Mouse (Mus musculus): Measurements from ENCODE around the gene Samsn1.

GRCm38 (mm10) chr16:75930222-75930553 is 91.9 kb downstream of the Samsn1 start:
- TF ChIP-seq CTCF (IDR thresholded peaks at IDR 0.05; ENCODE audit: borderline replicate concordance, control insufficient read depth, extremely low read depth, insufficient read depth, low read length, poor library complexity) (no peak), POLR2A (IDR thresholded peaks at IDR 0.05; ENCODE audit: control insufficient read depth, extremely low read depth, insufficient read depth, low read length, poor library complexity) (no peak)
